Mouse (Mus musculus) liver, embryonic 14.5 days (tissue): ENCODE data around the gene Rnf185. TPM values are rescaled to one million over a fixed set of nuclear protein-coding genes. Genes with fewer than 3 reads are reported as not detected.

Source experiments
- ATAC-seq: fragments of 200-750 bp; cut with Nextera tagmentation; 2 replicates; pipeline ENCODE4 v1.8.0; 2017; ENCODE audit warnings: moderate number of reproducible peaks, mild to moderate bottlenecking, moderate library complexity; ENCODE audit not compliant: insufficient read depth
- DNase-seq, 3 experiments: peaks; one replicate each; pipeline ENCODE4 v3.0.0-alpha.2; 2012 to 2013; ENCODE audit warnings: low read depth in 3 of 3, low spot score in 3 of 3
- H3K27ac ChIP-seq: fragments of 300-500 bp; sonication (generic); 2 replicates; pipeline ENCODE4 v1.5.1; 2014; ENCODE audit warnings: moderate library complexity, mild to moderate bottlenecking, control low read depth, inconsistent platforms
- H3K27me3 ChIP-seq: fragments of 300-500 bp; sonication (generic); 2 replicates; pipeline ENCODE4 v1.6.1; 2014; ENCODE audit warnings: mild to moderate bottlenecking, low read length, moderate library complexity; ENCODE audit not compliant: control insufficient read depth, insufficient read depth
- H3K36me3 ChIP-seq: fragments of 300-500 bp; sonication (generic); replicated peaks from 2 replicates; pipeline ENCODE4 v1.6.1; 2014; ENCODE audit warnings: low read depth; ENCODE audit not compliant: control insufficient read depth, insufficient read depth
- H3K4me1 ChIP-seq, 2 experiments: fragments of 200-500 bp in 1 of 2; fragments of 300-500 bp in 1 of 2; sonication (generic) in 1 of 2; replicated peaks; 2 replicates each; pipeline ENCODE4 v1.6.1; 2012 to 2014; ENCODE audit warnings: antibody characterized with exemption in 1 of 2, inconsistent platforms in 1 of 2, low read length in 1 of 2; ENCODE audit not compliant: control insufficient read depth in 2 of 2, insufficient read depth in 2 of 2
- H3K4me2 ChIP-seq: fragments of 300-500 bp; sonication (generic); 2 replicates; pipeline ENCODE4 v1.6.1; 2014; ENCODE audit warnings: low read depth, mild to moderate bottlenecking, control low read depth, moderate library complexity
- H3K4me3 ChIP-seq, 2 experiments: fragments of 200-500 bp in 1 of 2; fragments of 300-500 bp in 1 of 2; sonication (generic) in 1 of 2; 2 replicates each; pipeline ENCODE4 v1.5.1; 2012 to 2014; ENCODE audit warnings: low read depth in 2 of 2, low read length in 2 of 2, mild to moderate bottlenecking in 2 of 2, control low read depth in 1 of 2, inconsistent platforms in 1 of 2, moderate library complexity in 1 of 2; ENCODE audit not compliant: insufficient read depth in 1 of 2
- H3K9ac ChIP-seq: fragments of 300-500 bp; sonication (generic); replicated peaks from 2 replicates; pipeline ENCODE4 v1.6.1; 2014; ENCODE audit warnings: mild to moderate bottlenecking, control low read depth, moderate library complexity
- H3K9me3 ChIP-seq: fragments of 300-500 bp; sonication (generic); 2 replicates; pipeline ENCODE4 v1.6.1; 2016; ENCODE audit warnings: low read length, mixed read lengths; ENCODE audit not compliant: control insufficient read depth
- CTCF ChIP-seq: IDR thresholded peaks from 2 replicates; pipeline ENCODE4 v1.5.1; 2016; ENCODE audit warnings: antibody characterized with exemption, low read depth, control low read depth
- EP300 ChIP-seq: IDR thresholded peaks from 2 replicates; pipeline ENCODE4 v1.6.1; 2016; ENCODE audit warnings: antibody characterized with exemption, low read depth
- WGBS: fragments of 180-500 bp; shearing (Covaris S2); extraction: QIAGEN DNeasy Blood & Tissue Kit; methylation state at CpG from one replicate; pipeline ENCODE4 v1.1.7; 2014; ENCODE audit not compliant: insufficient replicate concordance; 5-methylcytosine and 5-hydroxymethylcytosine counted together
- polyA plus RNA-seq, 2 experiments: library from polyadenylated mRNA; depleted of rRNA in 1 of 2; stranded (reverse) in 1 of 2; unstranded in 1 of 2; fragments of >200 nt; fragmentation: Nextera tagmentation in 1 of 2; extraction: Ambion mirVana in 1 of 2; gene quantifications; 2 replicates each; pipeline versions ENCODE4 v1.2.1 to v1.2.3; 2012 to 2014

The Rnf185 gene
- polyA plus RNA-seq, 2 experiments: 5.5 to 8.5 TPM

DNA sequence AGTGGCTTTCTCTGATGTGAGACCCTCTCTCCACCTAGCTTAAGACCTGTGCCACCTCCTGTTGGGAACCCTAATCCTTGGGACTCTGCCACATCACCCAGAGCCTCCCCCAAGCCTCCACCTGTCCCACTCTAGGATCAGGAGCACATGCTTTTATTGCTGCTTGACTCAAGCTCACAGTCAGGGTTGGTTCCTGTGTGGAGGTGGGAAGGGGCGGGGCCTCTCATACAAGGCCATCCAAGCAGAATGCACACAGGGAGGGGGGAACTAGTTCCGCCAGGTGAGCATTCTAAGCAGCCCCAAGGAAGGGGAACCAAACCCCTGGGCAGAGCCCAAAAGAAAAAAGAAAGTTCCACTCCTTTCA lies 6.9 kb upstream of the Rnf185 start:
- Histone ChIP-seq H3K27me3 (no peaks in the 10 kb centered on the region), H3K9me3 (no peaks in the 10 kb centered on the region), H3K27ac (no peak overlapping the region), H3K36me3 (no peaks in the 10 kb centered on the region), H3K4me1 (peaks cover 0 to 6% of the 10 kb centered on the region in 2 experiments; a peak in 2 of 4 replicates), H3K9ac (no peak overlapping the region), H3K4me3 (no peak overlapping the region), H3K4me2 (no peak overlapping the region)
- no peak for DNase-seq
- WGBS: 40% methylated on average over 2 of the region's 2 CpGs
- TF ChIP-seq CTCF (no peak), EP300 (no peak)
- ATAC-seq: no peak

DNA sequence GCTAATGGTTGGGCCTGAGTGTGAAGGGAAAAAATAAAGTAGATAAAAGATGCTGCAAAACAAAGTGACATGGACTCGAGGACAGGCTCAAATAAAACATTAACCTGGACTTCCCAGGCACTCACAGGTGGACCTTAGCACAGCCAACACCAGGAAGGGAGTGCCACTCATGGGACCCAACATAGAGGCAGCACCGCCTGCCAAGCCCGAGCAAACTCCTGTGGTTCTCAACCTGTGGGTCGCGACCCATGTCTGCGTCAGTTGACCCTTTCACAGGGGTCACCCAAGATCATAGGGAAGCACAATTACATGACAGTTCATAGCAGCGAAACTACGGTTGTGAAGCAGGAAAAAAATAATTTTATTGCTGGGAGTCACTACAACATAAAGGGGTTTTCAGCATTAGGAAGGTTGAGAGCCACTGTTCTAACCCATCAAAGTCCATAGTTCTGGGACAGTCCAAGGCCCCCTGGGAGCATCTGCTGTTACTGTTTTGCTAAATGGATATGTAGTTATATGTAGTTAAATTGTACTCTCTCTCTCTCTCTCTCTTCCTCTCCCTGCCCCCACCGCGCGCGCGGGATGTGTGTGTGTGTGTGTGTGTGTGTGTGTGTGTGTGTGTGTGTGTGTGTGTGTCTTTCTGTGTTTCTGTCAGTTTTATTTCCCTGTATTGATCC lies 6.4 kb upstream of the Rnf185 start:
- Histone ChIP-seq H3K27me3 (no peaks in the 10 kb centered on the region), H3K9ac (no peak overlapping the region), H3K4me1 (peaks cover 0 to 6% of the 10 kb centered on the region in 2 experiments; a peak in 2 of 4 replicates), H3K4me2 (no peak overlapping the region; the same call in 1 of the 2 replicates), H3K4me3 (no peak overlapping the region), H3K27ac (no peak overlapping the region), H3K36me3 (no peaks in the 10 kb centered on the region), H3K9me3 (no peaks in the 10 kb centered on the region)
- ATAC-seq: peak; percentile 63
- no peak for TF ChIP-seq CTCF
- no peak for TF ChIP-seq EP300
- no peak for DNase-seq
- WGBS: 68% methylated on average over 13 of the region's 13 CpGs

DNA sequence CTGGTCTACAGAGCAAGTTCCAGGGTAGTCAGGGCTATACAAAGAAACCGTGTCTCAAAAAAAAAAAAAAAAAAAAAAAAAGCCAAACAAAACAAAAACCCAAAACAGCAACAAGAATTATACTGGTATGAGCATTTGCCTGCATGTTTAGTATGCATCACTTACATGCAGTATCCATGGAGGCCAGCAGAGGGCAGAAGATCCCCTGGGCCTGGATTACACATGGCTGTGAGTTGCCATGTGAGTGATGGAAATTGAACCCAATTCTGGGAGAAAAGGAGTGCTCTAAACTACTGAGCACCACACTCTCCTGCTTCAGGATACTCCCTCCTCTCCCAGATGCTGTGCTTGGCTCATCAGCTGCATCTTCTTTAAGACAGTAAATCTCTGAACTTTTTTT lies 4.2 kb upstream of the Rnf185 start:
- H3K4me3 ChIP-seq: no peak overlapping the region
- H3K9ac ChIP-seq: no peak overlapping the region

DNA sequence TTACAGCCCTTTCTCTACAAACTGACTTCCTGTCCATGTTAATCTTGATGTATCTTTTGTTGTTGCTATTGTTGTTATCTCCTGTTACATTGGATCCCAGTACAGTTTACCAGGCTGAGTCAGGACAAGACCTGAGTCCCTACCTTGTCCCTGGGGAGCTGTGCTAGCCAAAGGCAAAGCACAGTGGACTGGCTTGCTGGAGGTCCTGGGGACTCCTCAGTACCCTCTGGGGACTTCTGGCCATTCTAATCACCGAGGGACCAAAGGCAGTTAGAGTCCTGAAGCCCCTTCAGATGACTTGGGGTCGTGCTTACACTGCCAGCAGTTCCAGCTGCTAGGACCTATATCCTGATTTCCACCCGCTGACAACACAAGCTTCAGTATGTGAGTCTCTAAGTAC lies 2.3 kb upstream of the Rnf185 start:
- ATAC-seq: no peak
- TF ChIP-seq CTCF (no peak), EP300 (no peak)
- WGBS: 68% methylated on average over 3 of the region's 3 CpGs
- no peak overlapping the region for H3K27ac ChIP-seq
- H3K27me3 ChIP-seq: no peaks in the 10 kb centered on the region
- H3K9me3 ChIP-seq: no peaks in the 10 kb centered on the region
- no peak overlapping the region for H3K4me3 ChIP-seq
- no peaks in the 10 kb centered on the region for H3K36me3 ChIP-seq
- H3K4me1 ChIP-seq: peaks cover 4 to 18% of the 10 kb centered on the region in 2 experiments
- no peak for DNase-seq
- H3K4me2 ChIP-seq: no peak overlapping the region
- H3K9ac ChIP-seq: no peak overlapping the region

More for the DNA sequence above, 4.2 kb upstream of the Rnf185 start:
- Histone ChIP-seq H3K9me3 (no peaks in the 10 kb centered on the region), H3K27ac (no peak overlapping the region), H3K27me3 (no peaks in the 10 kb centered on the region), H3K4me1 (peaks cover 0 to 14% of the 10 kb centered on the region in 2 experiments; a peak in 3 of 4 replicates), H3K36me3 (no peaks in the 10 kb centered on the region), H3K4me2 (no peak overlapping the region)
- peak in 1 of 3 experiments; percentile 34 for DNase-seq
- TF ChIP-seq EP300 (no peak), CTCF (peak; percentile 91)
- ATAC-seq: no peak
- WGBS: 9% methylated on average over 1 of the region's 1 CpGs

DNA sequence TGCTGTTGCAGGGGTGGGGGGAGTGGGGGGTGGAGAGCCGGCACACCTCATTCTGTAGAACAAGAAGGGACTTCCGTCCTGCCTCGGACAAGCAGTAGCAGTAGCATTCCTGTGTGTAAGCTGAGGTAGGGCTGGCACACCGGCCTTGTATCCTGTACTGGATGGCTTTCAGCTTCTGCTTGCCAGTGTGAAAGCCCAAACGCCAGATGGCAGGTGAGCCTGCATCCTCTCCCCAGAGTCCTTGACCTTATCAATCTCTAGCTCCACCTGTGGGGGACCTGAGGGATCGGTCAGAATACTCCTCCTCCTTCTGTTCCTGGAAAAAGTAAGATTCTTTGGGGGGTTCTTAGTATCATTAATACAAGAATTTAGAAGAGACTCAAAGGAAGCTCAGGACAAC lies 1.3 kb upstream of the Rnf185 start:
- Histone ChIP-seq H3K9ac (no peak overlapping the region; the same call in 1 of the 2 replicates), H3K9me3 (no peaks in the 10 kb centered on the region), H3K4me3 (peak overlapping the region in 1 of 2 experiments; percentile 29; a peak in 2 of 4 replicates), H3K36me3 (no peaks in the 10 kb centered on the region), H3K27ac (no peak overlapping the region), H3K4me2 (peak overlapping the region; percentile 98), H3K27me3 (no peaks in the 10 kb centered on the region), H3K4me1 (peaks cover 4 to 18% of the 10 kb centered on the region in 2 experiments)
- ATAC-seq: no peak
- TF ChIP-seq CTCF (peak; percentile 31), EP300 (no peak)
- no peak for DNase-seq
- 56% methylated on average over 6 of the region's 6 CpGs for WGBS
